Mouse (Mus musculus): ENCODE measurements around the gene 1700001C02Rik. TPM values are rescaled to one million over a fixed set of nuclear protein-coding genes. Genes with fewer than 3 reads are reported as not detected.
A peak's percentile ranks its signal among the peaks of the same experiment; 100 is the strongest.

The 1700001C02Rik gene
- total RNA-seq (2015) (not detected in 2 replicates), total RNA-seq (2017) (not detected in 2 replicates)

- ATAC-seq (replicated peaks; ENCODE audit: poor library complexity): no peak
Measured at GRCm38 (mm10) chr5:30465861-30466260, at the start of gene 1700001C02Rik. TSS of gene 1700001C02Rik (plus strand) at chr5:30466047.

DNA sequence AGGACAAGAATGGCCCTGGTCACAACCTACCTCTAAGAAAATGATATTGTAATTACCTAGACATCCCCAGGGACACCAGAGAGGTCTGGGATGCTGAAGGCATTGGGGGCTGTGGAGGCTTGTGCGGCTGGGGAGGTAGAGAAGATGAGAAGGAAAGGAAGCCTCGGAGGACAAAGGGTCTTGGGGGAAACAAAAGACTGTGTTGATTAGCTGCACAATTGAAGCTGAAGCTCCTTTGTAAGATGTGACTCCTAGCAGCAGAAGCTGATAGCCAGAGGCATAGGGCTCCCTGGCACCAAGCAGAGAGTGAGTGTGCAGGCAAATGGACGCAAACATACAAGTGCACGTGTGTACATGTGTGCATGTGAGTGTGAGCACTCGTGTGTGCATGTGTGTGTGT is 49.2 kb upstream of the 1700001C02Rik start:
- ATAC-seq (replicated peaks; ENCODE audit: poor library complexity): no peak

DNA sequence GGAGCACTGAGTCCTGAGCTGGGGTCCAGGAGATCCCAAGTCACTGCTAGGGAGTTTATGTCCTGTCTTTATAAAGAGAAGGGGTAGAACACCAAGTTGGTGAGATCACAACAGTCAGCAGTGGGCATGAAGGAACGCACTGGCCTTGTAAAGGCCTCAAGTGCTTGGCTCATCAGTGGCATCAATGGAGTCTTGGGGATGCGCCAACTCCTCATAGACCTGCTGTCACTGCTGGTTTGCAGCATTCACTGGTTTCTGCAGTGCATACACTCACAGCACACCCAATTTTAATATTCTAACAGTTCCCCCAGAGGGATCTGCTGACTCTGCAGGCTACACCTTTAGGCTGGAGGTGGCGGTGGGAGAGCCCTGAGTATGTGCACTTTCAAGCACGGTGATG is 42.7 kb upstream of the 1700001C02Rik start:
- ATAC-seq (replicated peaks; ENCODE audit: poor library complexity): no peak

DNA sequence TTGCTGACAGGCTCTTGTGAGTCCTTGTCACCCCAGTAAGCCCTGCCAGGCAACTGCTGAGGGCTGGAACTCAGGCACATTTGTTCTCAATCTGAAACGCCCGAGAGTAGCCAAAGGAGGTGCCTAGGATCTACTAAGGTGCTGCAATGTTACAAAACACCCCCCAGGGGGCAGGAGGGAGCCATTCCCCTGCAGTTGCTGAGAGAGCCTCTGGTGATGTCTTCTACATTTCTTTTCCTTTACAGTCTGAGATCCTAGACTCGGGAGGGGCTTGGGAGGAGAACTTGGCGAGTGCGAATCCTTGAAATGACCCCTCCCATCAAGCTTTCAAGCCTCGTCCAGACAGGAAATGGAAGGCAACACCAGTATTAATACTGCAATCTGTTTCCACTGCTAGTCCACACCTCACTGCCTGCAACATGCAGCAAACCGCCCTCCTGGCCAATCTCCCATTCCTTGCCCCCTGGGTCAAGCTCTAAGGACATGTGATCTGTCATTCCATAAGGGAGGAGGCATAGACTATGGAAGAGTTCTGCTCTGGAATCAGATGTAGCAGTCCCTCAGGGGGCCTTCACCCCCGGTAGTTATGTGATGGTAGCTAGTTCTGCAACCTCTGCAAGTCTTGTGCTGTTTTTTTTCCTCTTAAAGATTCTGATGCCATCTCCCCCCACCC is 42.1 kb upstream of the 1700001C02Rik start:
- ATAC-seq (replicated peaks; ENCODE audit: poor library complexity): peak; percentile 72

DNA sequence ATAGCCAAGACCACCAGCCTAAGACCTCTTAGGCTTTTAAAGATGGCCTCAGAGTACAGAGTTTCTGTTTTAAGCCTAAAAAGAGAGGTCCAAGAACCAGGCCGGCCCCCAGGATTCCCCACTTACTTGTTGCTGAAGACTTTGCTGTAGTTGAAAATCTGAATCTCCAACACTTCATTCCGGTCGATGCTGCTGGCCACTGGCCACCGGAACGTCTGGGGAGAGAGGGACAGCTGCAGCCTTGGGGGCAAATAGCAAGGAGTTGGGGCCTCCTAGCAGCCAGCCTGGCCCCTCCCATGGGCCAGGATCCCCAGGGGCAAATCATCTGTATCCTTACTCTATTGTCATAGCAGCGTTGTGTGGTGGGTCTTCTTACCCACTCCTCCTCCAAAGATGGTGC is 38.4 kb upstream of the 1700001C02Rik start:
- ATAC-seq (replicated peaks; ENCODE audit: poor library complexity): no peak

DNA sequence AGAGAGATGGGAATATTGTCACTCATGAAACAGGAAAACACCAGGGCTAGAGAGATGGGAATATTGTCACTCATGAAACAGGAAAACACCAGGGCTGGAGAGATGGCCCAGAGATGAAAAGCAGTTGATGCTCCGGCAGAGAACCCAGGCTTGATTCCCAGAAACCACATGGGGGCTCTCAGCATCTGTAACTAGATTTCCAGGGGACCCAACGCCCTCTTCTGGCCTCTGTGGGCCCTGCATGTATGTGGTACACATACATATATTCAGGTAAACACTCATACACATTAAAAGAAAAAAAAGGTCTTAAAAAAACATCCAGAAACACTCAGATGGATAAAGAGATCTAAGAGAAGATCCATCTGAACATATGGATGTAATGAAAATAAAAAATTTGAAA is 26.9 kb upstream of the 1700001C02Rik start:
- ATAC-seq (replicated peaks; ENCODE audit: poor library complexity): no peak

- no peak for ATAC-seq (replicated peaks; ENCODE audit: poor library complexity)
Measured at GRCm38 (mm10) chr5:30440308-30440906, 25.4 kb upstream of the 1700001C02Rik start.

DNA sequence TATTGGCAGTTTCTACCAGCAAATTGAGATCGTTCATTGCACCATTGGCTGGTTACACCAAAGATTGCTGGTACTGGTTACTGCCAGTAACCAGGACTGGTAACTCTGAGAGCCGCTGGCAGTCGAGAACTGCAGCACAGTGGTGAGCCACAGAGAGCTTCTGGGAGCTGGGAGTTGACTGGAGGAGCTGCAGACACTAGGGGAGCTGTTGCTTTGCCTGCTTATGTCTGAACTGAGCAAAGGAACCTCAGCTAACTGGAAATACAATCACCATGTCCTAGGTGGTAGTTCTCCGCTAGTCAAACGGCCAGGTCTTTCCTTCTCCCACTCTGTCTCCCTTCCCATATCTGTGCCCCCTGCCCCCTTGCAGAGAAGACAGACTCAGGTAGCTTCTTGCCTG is 23.7 kb upstream of the 1700001C02Rik start:
- ATAC-seq (replicated peaks; ENCODE audit: poor library complexity): peak; percentile 29; the same call in 1 of the 2 replicates

GRCm38 (mm10) chr5:30444327-30444895 is 21.4 kb upstream of the 1700001C02Rik start:
- ATAC-seq (replicated peaks; ENCODE audit: poor library complexity): no peak

GRCm38 (mm10) chr5:30456056-30456455 is 9.8 kb upstream of the 1700001C02Rik start:
- ATAC-seq (replicated peaks; ENCODE audit: poor library complexity): no peak

DNA sequence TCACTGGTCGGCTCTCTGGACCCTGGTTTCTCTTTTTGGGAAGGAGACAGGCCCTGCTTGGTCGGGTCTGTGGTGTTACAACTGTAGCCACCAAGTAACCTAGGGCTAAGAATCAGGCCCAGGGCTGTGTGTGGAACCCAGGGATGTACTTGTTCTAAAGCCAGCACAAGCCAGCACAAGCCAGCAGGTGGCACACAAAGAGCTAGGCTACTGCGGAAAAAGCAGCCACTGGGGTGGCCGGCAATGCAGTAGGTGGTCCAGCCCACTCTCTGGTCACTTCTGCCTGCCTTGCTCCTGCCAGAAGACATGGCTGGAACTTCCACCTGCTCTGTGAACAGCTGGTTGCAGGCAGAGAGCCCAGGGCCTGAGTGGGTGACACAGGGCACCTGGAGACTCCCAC is 5.7 kb upstream of the 1700001C02Rik start:
- no peak for ATAC-seq (replicated peaks; ENCODE audit: poor library complexity)

DNA sequence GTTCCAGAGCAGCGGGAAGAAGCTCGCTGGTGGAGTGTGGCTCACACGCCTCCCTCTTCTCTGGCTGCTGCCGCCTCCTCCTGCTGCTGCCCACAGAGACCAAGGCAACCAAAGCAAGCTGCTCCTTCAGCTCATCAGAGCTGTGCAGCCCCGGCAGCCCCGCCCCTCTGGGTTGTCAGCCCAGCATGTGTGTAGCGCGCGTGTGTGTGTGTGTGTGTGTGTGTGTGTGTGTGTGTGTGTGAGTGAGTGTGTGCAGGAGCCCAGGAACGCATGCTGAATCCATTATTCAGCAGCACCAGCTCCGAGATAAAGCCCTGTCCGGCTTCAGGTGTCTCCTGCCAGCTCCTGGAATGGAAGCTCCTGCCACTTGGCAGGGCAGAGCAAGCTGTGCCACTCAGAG is 4.0 kb upstream of the 1700001C02Rik start, which contains the start of gene Otof:
Gene Otof (minus strand): TSS at position 112 of the 400 bp plus-strand sequence.
- ATAC-seq (replicated peaks; ENCODE audit: poor library complexity): no peak

DNA sequence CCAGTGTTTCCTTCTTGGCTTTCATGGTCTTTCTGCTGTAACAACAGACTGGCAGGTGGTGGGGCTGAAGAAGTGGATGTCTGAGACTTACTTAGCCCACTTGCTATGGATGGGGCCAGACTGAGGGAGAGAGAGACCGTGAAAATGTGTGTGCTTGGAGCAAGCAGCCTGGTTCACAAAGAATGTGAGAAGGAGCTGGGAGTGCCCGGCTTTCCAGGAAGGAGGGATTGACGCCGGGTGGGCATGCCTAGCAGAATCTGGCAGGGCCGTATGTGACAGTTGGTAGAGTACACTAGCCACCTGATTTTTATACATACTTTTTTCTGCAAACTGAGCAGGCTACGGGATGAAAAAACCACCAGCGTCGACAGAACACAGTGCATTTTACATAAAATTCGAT is 468 bp downstream of the 1700001C02Rik start:
- no peak for ATAC-seq (replicated peaks; ENCODE audit: poor library complexity)

GRCm38 (mm10) chr5:30470454-30470853 is 4.6 kb downstream of the 1700001C02Rik start:
- no peak for ATAC-seq (replicated peaks; ENCODE audit: poor library complexity)

DNA sequence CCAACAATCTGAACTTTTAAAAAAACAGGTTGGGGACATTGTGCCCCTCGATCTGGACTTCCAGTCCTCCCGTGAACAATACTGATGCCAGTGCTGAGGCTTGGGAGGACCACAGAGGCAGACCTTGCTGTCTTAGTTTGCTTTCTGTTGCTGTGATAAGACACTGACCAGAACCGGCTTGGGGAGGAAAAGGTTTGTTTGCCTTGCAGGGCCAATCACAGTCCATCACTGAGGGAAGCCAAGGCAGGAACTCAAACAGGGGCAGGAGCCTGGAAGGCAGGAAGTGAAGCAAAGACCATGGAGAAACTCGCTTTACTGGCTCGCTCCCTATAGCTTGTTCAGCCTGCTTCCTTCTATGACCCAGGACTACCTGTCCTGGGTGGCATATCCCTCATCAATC is 6.3 kb downstream of the 1700001C02Rik start:
- ATAC-seq (replicated peaks; ENCODE audit: poor library complexity): no peak

- ATAC-seq (replicated peaks; ENCODE audit: poor library complexity): peak; percentile 70
Measured at GRCm38 (mm10) chr5:30476534-30476933, 10.7 kb downstream of the 1700001C02Rik start.

DNA sequence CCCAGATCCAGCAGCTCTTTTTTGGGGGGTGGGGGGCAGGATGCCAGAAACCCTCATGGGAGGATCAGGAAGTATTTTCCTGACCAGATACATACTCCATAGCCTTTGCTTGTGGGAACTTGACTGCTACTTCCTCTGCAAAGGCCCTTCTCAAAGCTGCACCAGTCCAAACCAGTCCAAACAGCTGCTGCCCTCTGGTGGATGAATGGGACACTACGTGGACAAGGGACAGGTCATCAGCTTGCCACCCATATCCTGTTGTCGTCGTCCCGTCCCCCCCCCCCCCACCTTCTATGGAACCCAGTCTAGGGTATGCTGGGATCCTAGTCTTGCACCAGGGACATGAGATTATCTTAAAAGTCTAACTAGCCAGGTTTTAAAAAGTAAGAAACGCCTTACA is 16.5 kb downstream of the 1700001C02Rik start:
- peak; percentile 80 for ATAC-seq (replicated peaks; ENCODE audit: poor library complexity)

- ATAC-seq (replicated peaks; ENCODE audit: poor library complexity): no peak
Measured at GRCm38 (mm10) chr5:30483533-30483932, 17.7 kb downstream of the 1700001C02Rik start.

DNA sequence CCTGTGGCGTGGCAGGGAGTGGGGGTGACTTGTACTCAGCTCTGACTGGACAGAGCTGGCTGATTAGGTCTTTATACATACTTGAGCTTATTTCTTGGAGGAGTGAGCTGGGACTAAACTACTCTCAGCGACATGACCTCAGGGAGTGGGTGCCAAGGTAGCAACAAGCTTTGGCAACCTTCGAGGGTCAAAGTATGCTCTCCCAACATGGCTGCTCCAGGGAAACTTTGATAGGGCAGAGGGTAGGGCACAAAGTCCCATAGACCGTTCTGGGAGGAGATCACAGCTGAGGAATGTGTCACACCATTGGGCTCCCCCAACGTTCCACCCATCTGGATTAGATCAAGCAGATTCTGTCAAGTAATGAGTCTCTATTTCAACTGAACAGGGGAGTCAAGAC is 18.7 kb downstream of the 1700001C02Rik start:
- ATAC-seq (replicated peaks; ENCODE audit: poor library complexity): no peak

DNA sequence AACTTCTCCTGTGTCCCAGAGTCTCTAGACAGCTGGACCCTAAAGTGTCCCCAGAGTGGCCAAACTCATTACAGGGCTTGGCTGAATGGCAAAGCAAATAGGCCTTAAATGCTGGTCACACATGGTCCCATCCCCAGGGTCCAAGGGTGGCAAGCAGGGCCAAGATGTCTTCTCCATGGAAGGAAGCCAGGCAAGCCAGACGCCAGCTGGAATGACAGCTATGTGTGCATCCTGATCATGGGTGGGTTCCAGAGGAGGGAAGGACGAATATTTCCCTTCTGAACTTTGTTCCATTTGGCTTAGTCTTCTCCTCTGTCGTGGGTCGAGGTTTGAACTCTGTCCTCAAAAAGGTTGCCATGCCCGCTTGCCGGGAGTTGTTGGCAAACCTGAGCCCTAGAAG is 19.3 kb downstream of the 1700001C02Rik start:
- ATAC-seq (replicated peaks; ENCODE audit: poor library complexity): no peak

DNA sequence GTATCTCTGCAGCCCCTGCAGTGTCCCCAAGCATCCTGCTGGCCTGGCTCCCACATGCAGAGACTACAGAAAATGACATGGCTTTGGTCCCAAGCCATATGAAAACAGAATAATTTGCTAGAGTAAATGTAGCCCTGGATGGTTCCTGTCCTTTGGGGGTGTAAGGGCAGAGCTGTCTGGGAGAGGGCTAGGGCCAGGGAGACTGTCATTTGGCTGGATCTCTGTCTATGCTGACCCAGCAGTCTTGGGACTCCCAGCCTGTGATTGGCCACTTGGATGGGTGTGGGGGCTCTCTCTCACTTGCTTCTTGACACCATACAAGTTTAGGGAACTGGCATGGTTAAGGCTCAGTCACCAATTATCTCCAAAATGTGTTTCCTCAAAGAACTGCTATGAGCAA is 24.4 kb downstream of the 1700001C02Rik start:
- no peak for ATAC-seq (replicated peaks; ENCODE audit: poor library complexity)

GRCm38 (mm10) chr5:30490845-30491244 is 25.0 kb downstream of the 1700001C02Rik start:
- ATAC-seq (replicated peaks; ENCODE audit: poor library complexity): no peak
